Mouse (Mus musculus) brain, adult 10 weeks (tissue): ENCODE data around the gene Emc10. TPM values are rescaled to one million over a fixed set of nuclear protein-coding genes. Genes with fewer than 3 reads are reported as not detected.

Experiments used
- polyA plus RNA-seq: library from polyadenylated mRNA; stranded (reverse); fragments of 350-450 nt; fragmentation: Illumina TruSeq; extraction: RNeasy Lipid Tissue Mini Kit (QIAGEN cat#74804); gene quantifications from one replicate; pipeline ENCODE4 v1.2.3, GENCODE M21; 2015; ENCODE audit warnings: low read depth, low replicate concordance

Gene Emc10
- 221 TPM for polyA plus RNA-seq

DNA sequence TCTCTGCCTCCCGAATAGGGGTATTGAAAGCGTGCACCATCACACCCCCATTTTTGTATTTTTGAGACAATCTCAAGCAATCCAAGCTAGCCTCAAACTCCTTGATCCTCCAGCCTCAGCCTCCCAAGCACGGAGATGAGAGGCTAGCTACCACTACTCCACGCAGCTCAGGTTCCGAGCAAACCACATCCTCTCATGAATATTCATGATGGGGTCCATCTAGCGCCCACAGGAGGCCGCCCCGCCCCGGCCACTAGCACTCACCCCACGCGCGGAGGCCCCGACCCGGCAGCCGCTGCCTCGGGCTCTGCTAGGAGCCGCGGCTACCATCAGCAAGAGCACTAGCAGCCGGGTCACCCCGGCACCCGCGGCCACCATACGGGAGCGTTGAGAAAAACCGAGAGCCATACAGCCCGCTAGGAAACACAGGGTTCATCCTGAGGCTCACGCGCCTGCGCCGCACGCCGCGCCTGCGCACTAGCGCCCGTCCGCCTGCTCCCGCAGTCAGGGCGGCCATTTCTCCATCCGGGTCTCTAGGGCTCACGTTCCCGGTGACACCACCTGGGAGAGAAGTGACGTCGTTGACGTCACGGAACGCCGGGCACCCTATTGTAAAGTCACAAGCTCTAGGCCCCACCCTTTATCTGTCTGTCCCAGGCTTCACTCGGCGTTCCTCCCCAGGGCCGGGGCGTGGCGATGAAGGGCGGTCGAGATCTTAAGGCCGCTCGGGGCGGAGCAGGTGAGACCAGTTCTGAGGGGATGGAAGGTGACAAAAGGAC, at the start of gene Emc10, which contains the start of gene Fam71e1:
Gene Emc10, minus strand, starts transcription at position 538 of the 779 bp plus-strand sequence.
Gene Fam71e1, plus strand, starts transcription at position 590 of the 779 bp plus-strand sequence.

DNA sequence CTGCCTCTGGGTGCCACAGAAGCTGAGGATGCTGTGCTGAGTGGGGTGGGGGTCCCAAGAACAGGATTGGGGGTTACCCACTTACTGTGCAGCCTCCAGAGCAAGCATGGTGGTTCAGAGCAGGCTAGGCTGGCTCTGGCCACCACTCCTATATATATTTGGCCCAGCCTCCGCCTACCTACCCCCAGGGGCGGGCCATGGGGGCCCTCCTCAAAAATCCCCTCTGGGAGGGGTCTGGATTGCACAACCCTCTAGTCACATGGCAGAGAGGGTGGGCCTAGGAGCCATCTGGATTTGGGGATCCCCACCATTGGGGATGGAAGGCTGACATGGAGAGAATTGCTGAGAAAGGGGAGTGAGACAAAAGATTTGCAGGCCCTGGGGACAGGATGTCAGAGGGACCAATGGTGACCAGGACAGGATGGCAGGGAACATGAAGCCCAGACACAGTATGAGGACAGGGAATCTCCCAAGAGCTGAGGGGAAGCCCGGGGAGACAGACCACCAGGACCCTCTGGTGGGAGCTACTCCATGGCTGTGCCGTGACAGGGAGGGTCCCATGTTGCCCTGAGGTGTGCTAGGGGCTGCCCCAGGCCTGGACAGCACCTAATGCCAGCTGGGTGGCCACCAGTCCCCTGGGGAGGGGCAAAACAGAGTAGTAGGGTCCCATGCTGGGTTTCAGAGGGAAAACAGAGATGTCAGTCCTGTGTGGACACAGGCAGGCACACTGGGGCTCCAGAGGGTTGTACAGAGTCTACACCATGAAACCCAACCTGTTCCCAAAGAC, 35.8 kb upstream of the Emc10 start, which contains the start of gene Spib:
Gene Spib, minus strand, starts transcription at position 126 of the 787 bp plus-strand sequence.

DNA sequence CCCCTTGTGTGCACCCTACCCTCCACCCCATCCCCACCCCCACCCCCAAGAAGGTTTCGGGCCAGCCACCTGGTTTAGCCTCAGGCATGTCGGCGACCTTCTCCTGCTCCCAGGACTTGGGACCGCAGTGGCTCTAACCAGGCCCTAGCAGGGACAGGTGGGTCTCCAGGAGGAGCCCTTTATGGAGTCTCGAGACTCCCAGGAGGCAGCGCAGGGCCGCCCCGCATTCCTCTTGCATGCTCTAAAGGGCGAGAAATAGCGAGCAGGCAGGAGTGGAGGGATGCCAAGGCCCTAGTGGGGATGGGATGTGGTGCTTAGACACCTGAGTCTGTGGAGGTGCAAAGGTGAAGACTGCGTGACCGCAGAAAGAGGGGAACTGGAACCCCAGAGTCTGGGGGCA, 28.2 kb upstream of the Emc10 start, which contains the start of gene Mybpc2:
Gene Mybpc2, minus strand, starts transcription at position 155 of the 400 bp plus-strand sequence.

DNA sequence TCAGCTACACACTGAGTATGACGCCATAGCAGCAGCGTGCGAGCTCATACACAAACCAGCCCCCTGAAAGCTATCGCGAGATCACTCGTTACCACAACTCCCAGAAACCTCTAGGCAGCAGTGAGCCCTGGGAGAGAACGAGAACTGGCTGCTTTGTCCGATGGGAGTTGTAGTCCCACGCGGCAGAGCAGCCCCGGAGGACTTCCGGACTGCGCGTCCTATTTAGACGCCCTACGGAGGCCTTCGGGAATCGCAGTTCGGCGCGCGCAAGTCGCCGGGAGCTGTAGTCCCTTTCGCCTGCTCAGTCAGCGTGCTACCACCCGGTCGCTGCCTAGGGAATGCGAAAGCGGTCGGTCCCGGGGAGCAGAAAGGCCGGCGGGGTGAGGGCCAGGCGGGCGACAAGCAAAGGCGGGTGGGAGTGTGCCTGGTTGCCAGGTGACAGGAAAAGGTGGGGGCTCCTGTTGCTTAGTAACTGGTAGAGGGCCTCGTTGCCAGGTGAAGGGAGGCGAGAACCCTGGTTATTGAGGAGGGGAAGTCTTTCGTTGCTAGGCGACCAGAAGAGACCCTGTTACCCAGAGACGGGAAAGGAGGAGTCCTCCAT, 28.4 kb downstream of the Emc10 start, which contains the start of gene Josd2:
Gene Josd2, plus strand, starts transcription at position 170 of the 601 bp plus-strand sequence.

DNA sequence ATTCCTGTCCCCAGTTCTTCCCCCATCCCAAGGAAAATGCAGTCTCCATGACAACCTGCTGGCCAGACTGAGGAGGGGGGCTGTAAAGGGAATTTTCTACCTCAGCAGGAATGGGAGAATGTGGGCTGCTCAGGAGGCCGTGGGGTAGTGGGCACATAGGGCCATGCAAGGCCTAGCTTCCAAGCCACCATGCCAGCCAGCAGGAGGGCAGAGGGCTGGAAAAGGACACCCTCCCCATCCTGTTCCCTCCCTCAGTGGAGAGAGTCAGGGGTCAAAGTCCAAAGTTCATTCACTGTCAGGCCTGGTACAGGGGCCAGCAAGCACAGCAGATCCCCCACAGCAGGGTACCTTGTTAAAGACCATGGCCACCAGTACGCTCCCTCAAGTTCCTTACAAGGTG, 31.2 kb downstream of the Emc10 start, which contains the start of gene Aspdh:
Gene Aspdh, plus strand, starts transcription at position 281 of the 400 bp plus-strand sequence.

Other genes starting within 250 kb of the Emc10 start
- gene 1700028J19Rik, start 249.8 kb downstream of the Emc10 start, polyA plus RNA-seq, result 1.4 TPM
- gene 2410002F23Rik, start 249.8 kb downstream of the Emc10 start, polyA plus RNA-seq, result 69.9 TPM
- not detected for gene Acp4, start 239.2 kb downstream of the Emc10 start, polyA plus RNA-seq
- not detected for gene Gm15517, start 235.1 kb downstream of the Emc10 start, polyA plus RNA-seq
- gene Clec11a, start 189.6 kb downstream of the Emc10 start, polyA plus RNA-seq, result 3.5 TPM
- gene Shank1, start 186.3 kb downstream of the Emc10 start, polyA plus RNA-seq, result 128 TPM
- 52.4 TPM for gene Syt3, start 112.4 kb downstream of the Emc10 start, polyA plus RNA-seq
- 2.1 TPM for gene 1700008O03Rik, start 110.7 kb downstream of the Emc10 start, polyA plus RNA-seq
- 115 TPM for gene Lrrc4b, start 67.5 kb downstream of the Emc10 start, polyA plus RNA-seq
- gene Aspdh, start 31.1 kb downstream of the Emc10 start, polyA plus RNA-seq, result 4.1 TPM
- 128 TPM for gene Josd2, start 28.5 kb downstream of the Emc10 start, polyA plus RNA-seq
- 11.4 TPM for gene Fam71e1, start 52 bp upstream of the Emc10 start, polyA plus RNA-seq
- gene Mybpc2, start 28.1 kb upstream of the Emc10 start, polyA plus RNA-seq, result 0.19 TPM
- not detected for gene Spib, start 35.5 kb upstream of the Emc10 start, polyA plus RNA-seq
- gene Pold1, start 52.3 kb upstream of the Emc10 start, polyA plus RNA-seq, result 9.0 TPM
- 56.3 TPM for gene Nr1h2, start 57.4 kb upstream of the Emc10 start, polyA plus RNA-seq
- gene Napsa, start 75.9 kb upstream of the Emc10 start, polyA plus RNA-seq, result not detected
- 68.0 TPM for gene Kcnc3, start 94.1 kb upstream of the Emc10 start, polyA plus RNA-seq
- gene Myh14, start 174.3 kb upstream of the Emc10 start, polyA plus RNA-seq, result 18.8 TPM
- not detected for gene Izumo2, start 212.2 kb upstream of the Emc10 start, polyA plus RNA-seq